Mouse (Mus musculus): Measurements from ENCODE around the gene Slc17a3. TPM values are rescaled to one million over a fixed set of nuclear protein-coding genes. Genes with fewer than 3 reads are reported as not detected.

Gene Slc17a3
- polyA plus RNA-seq, 1 experiment from 2014 or later, result not detected

GRCm38 (mm10) chr13:23887026-23887725, 47.9 kb downstream of the Slc17a3 start:
- H3K27me3 ChIP-seq (ENCODE audit: poor library complexity, severe bottlenecking), result no peaks in the 10 kb centered on the region
- no peaks in the 10 kb centered on the region for H3K9me3 ChIP-seq
- peaks cover 6% of the 10 kb centered on the region; the same call in 1 of the 2 replicates for H3K4me1 ChIP-seq
- H3K27ac ChIP-seq, result no peak overlapping the region
- H3K36me3 ChIP-seq (replicated peaks), result no peaks in the 10 kb centered on the region
- no peak for DNase-seq (ENCODE audit: extremely low spot score, low spot score)
- no peak overlapping the region for H3K4me3 ChIP-seq
- 81% methylated on average over 3 of the region's 3 CpGs for WGBS

DNA sequence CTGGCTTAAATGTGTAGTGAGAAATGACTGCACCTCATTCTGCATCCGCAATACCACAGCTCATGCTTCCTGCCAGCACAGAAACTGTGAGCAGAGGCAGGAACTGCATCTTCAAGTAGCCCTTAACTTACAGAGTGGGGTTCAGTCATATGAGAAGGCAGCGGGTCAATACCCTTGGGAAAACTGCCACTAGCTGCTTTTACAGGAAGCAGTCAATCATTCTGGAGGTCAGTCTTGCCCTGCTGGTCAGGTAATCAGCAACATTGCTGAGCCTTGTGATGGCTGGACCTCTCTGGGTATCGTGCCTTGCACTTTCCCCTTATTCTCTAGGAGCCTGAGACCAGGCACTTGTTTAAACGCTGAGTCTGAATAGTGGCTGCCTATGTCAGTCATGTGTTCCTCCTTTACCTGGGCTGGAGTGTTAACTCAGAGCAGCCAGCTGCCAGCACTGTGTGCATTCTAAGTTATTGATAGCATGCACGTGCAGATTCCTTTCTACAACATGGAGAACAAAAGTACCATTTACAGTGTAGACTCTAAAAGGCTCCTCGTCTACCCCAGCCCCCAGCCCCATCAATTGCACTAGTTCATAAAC, 49.9 kb downstream of the Slc17a3 start:
- DNase-seq (ENCODE audit: extremely low spot score, low spot score), result no peak
- no peaks in the 10 kb centered on the region for H3K27me3 ChIP-seq (ENCODE audit: poor library complexity, severe bottlenecking)
- H3K36me3 ChIP-seq (replicated peaks), result no peaks in the 10 kb centered on the region
- WGBS, result 75% methylated on average over 6 of the region's 6 CpGs
- H3K9me3 ChIP-seq, result no peaks in the 10 kb centered on the region
- H3K4me3 ChIP-seq, result no peak overlapping the region
- peaks cover 18% of the 10 kb centered on the region for H3K4me1 ChIP-seq
- H3K27ac ChIP-seq, result no peak overlapping the region

DNA sequence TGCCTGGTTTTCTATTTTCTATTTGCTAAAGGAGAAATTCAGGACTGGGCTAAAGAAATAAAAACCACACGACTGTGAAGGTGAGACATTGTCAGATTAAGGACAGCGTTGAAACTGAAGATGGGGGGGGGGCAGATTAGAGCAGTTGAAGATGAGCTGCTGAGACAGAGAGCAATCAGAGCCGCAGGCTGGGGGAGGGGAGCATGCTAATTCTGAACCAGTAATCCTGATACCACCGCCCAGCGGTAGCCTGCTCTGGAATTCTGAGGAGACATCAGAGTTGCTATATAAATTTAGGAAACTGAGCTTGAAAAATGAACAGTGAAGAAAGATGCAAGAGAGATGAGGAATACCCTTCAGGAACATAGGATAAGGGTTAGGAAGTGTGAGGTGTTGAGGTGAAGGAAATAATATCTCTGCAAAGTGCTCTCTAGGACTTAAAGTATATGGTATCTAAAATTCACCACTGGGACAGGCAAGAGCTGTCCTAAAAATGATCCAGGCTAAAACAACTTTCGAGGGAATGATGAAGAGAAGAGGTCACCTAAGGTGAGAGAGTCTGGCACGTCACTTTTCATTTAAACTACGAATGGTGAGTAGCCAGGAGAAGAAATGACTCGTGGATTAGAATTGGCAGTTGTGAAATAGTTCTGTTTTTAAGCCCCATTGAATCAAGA, 53.5 kb downstream of the Slc17a3 start:
- no peak for DNase-seq (ENCODE audit: extremely low spot score, low spot score)
- no peaks in the 10 kb centered on the region for H3K36me3 ChIP-seq (replicated peaks)
- H3K27me3 ChIP-seq (ENCODE audit: poor library complexity, severe bottlenecking), result no peaks in the 10 kb centered on the region
- no peak overlapping the region for H3K27ac ChIP-seq
- 27% methylated on average over 9 of the region's 9 CpGs for WGBS
- H3K4me3 ChIP-seq, result no peak overlapping the region
- H3K4me1 ChIP-seq, result peaks cover 18% of the 10 kb centered on the region
- H3K9me3 ChIP-seq, result no peaks in the 10 kb centered on the region

- Histone ChIP-seq H3K4me3 (no peak overlapping the region), H3K27me3 (ENCODE audit: poor library complexity, severe bottlenecking) (no peaks in the 10 kb centered on the region), H3K9me3 (no peaks in the 10 kb centered on the region), H3K36me3 (replicated peaks) (no peaks in the 10 kb centered on the region), H3K27ac (no peak overlapping the region), H3K4me1 (peaks cover 18% of the 10 kb centered on the region)
- no peak for DNase-seq (ENCODE audit: extremely low spot score, low spot score)
- 41% methylated on average over 4 of the region's 4 CpGs for WGBS
These were observed 54.0 kb downstream of the Slc17a3 start for GRCm38 (mm10) chr13:23893269-23893593.

DNA sequence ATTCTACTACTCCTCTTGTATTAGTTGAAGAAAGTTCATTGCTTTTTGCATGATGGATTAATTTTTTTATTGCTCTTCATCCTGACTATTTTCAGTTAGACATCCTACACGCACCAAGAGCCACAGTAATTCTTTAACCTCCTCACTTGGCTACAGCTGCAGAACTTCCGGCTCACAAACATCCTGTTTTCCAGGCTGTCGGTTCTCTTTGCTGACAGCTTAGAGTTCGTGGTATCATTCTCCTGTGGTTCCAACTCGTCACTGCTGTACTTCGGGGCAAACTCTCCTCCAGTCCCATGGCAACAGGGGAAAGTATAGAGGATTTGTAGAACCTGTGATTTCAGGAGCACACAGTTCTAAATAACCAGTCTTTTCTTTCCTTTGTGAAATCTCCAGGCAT, 59.0 kb downstream of the Slc17a3 start:
- no peaks in the 10 kb centered on the region for H3K27me3 ChIP-seq (ENCODE audit: poor library complexity, severe bottlenecking)
- no peaks in the 10 kb centered on the region for H3K9me3 ChIP-seq
- no peak overlapping the region for H3K27ac ChIP-seq
- 63% methylated on average over 6 of the region's 6 CpGs for WGBS
- H3K4me1 ChIP-seq, result peaks cover 3% of the 10 kb centered on the region
- DNase-seq (ENCODE audit: extremely low spot score, low spot score), result no peak
- H3K4me3 ChIP-seq, result no peak overlapping the region
- H3K36me3 ChIP-seq (replicated peaks), result no peaks in the 10 kb centered on the region

GRCm38 (mm10) chr13:23906906-23907305, 67.7 kb downstream of the Slc17a3 start:
- H3K9me3 ChIP-seq, result no peaks in the 10 kb centered on the region
- H3K36me3 ChIP-seq (replicated peaks), result no peaks in the 10 kb centered on the region
- H3K27ac ChIP-seq, result no peak overlapping the region
- H3K4me3 ChIP-seq, result no peak overlapping the region
- no peak for DNase-seq (ENCODE audit: extremely low spot score, low spot score)
- no peaks in the 10 kb centered on the region for H3K27me3 ChIP-seq (ENCODE audit: poor library complexity, severe bottlenecking)
- 91% methylated on average over 5 of the region's 5 CpGs for WGBS
- no peaks in the 10 kb centered on the region for H3K4me1 ChIP-seq

DNA sequence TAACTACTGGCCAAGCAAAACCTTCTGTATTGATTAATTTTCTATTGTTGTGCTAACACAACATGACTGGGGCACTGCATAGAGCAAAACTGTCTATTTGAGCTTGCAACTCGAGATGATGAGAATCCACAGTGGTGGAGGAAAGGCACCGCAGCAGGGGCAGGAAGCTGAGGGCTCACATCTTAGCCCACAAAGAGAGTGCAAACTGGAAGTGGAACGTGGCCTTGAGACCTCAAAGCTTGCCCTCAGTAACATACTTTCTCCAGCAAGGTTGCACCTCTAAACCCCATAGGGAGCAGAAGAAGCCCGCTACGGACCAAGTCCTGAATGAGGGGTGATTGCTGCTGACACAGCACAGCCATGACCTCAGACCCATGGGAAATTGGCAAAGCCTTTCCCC, 70.9 kb downstream of the Slc17a3 start:
- Histone ChIP-seq H3K27ac (no peak overlapping the region), H3K4me3 (no peak overlapping the region), H3K4me1 (peaks cover 15% of the 10 kb centered on the region), H3K36me3 (replicated peaks) (no peaks in the 10 kb centered on the region), H3K9me3 (no peaks in the 10 kb centered on the region), H3K27me3 (ENCODE audit: poor library complexity, severe bottlenecking) (no peaks in the 10 kb centered on the region)
- DNase-seq (ENCODE audit: extremely low spot score, low spot score), result no peak
- 84% methylated on average over 5 of the region's 5 CpGs for WGBS

Other genes with a start within 250 kb of the Slc17a3 start
- gene Hist1h2be, start 218.3 kb upstream of the Slc17a3 start, polyA plus RNA-seq (2016; fragmentation: Nextera tagmentation; extraction: Ambion mirVana), result 3.2 and 3.6 TPM in 2 replicates
- 19.8 and 21.4 TPM in 2 replicates for gene Hist1h1e, start 216.9 kb upstream of the Slc17a3 start, polyA plus RNA-seq (2016; fragmentation: Nextera tagmentation; extraction: Ambion mirVana)
- gene Hist1h2ac, start 155.5 kb upstream of the Slc17a3 start, polyA plus RNA-seq (2016; fragmentation: Nextera tagmentation; extraction: Ambion mirVana), result 1.00 and 1.1 TPM in 2 replicates
- gene Hist1h2bc, start 155.2 kb upstream of the Slc17a3 start, polyA plus RNA-seq (2016; fragmentation: Nextera tagmentation; extraction: Ambion mirVana), result 17.2 and 19.3 TPM in 2 replicates
- gene Hist1h1t, start 143.6 kb upstream of the Slc17a3 start, polyA plus RNA-seq (2016; fragmentation: Nextera tagmentation; extraction: Ambion mirVana), result not detected in 2 replicates
- 4.5 and 5.9 TPM in 2 replicates for gene Hist1h4c, start 141.0 kb upstream of the Slc17a3 start, polyA plus RNA-seq (2016; fragmentation: Nextera tagmentation; extraction: Ambion mirVana)
- 1.3 and 1.5 TPM in 2 replicates for gene Hfe, start 128.6 kb upstream of the Slc17a3 start, polyA plus RNA-seq (2016; fragmentation: Nextera tagmentation; extraction: Ambion mirVana)
- 9.4 and 10.7 TPM in 2 replicates for gene Hist1h1c, start 100.6 kb upstream of the Slc17a3 start, polyA plus RNA-seq (2016; fragmentation: Nextera tagmentation; extraction: Ambion mirVana)
- gene Hist1h3c, start 93.8 kb upstream of the Slc17a3 start, polyA plus RNA-seq (2016; fragmentation: Nextera tagmentation; extraction: Ambion mirVana), result 7.7 and 9.0 TPM in 2 replicates
- gene Hist1h2bb, start 92.7 kb upstream of the Slc17a3 start, polyA plus RNA-seq (2016; fragmentation: Nextera tagmentation; extraction: Ambion mirVana), result 2.3 and 2.7 TPM in 2 replicates
- 49.5 and 50.4 TPM in 2 replicates for gene Hist1h2ab, start 88.3 kb upstream of the Slc17a3 start, polyA plus RNA-seq (2016; fragmentation: Nextera tagmentation; extraction: Ambion mirVana)
- gene Hist1h3b, start 87.2 kb upstream of the Slc17a3 start, polyA plus RNA-seq (2016; fragmentation: Nextera tagmentation; extraction: Ambion mirVana), result 9.1 and 9.5 TPM in 2 replicates
- gene Hist1h4b, start 82.4 kb upstream of the Slc17a3 start, polyA plus RNA-seq (2016; fragmentation: Nextera tagmentation; extraction: Ambion mirVana), result 2.5 and 4.5 TPM in 2 replicates
- gene Hist1h4a, start 78.2 kb upstream of the Slc17a3 start, polyA plus RNA-seq (2016; fragmentation: Nextera tagmentation; extraction: Ambion mirVana), result 0.69 TPM in 1 of 2 replicates, not detected in the other
- 2.2 and 3.6 TPM in 2 replicates for gene Hist1h3a, start 77.0 kb upstream of the Slc17a3 start, polyA plus RNA-seq (2016; fragmentation: Nextera tagmentation; extraction: Ambion mirVana)
- 2.6 and 3.3 TPM in 2 replicates for gene Hist1h1a, start 75.8 kb upstream of the Slc17a3 start, polyA plus RNA-seq (2016; fragmentation: Nextera tagmentation; extraction: Ambion mirVana)
- 0.10 and 0.12 TPM in 2 replicates for gene Trim38, start 69.5 kb upstream of the Slc17a3 start, polyA plus RNA-seq (2016; fragmentation: Nextera tagmentation; extraction: Ambion mirVana)
- gene Slc17a2, start 32.4 kb upstream of the Slc17a3 start, polyA plus RNA-seq (2016; fragmentation: Nextera tagmentation; extraction: Ambion mirVana), result not detected in 2 replicates
- not detected in 2 replicates for gene Slc17a1, start 28.3 kb downstream of the Slc17a3 start, polyA plus RNA-seq (2016; fragmentation: Nextera tagmentation; extraction: Ambion mirVana)
- gene Slc17a4, start 75.6 kb downstream of the Slc17a3 start, polyA plus RNA-seq (2016; fragmentation: Nextera tagmentation; extraction: Ambion mirVana), result not detected in 2 replicates
- gene Hist1h2ba, start 94.7 kb downstream of the Slc17a3 start, polyA plus RNA-seq (2016; fragmentation: Nextera tagmentation; extraction: Ambion mirVana), result not detected in 2 replicates
- gene Hist1h2aa, start 95.0 kb downstream of the Slc17a3 start, polyA plus RNA-seq (2016; fragmentation: Nextera tagmentation; extraction: Ambion mirVana), result not detected in 2 replicates
- 0.21 TPM in 1 of 2 replicates, not detected in the other for gene Scgn, start 151.8 kb downstream of the Slc17a3 start, polyA plus RNA-seq (2016; fragmentation: Nextera tagmentation; extraction: Ambion mirVana)

All from forebrain, embryonic 10.5 days (tissue).